Comparison of ENCODE assay signal across 26 mouse cellular contexts in the genomic region with DNA sequence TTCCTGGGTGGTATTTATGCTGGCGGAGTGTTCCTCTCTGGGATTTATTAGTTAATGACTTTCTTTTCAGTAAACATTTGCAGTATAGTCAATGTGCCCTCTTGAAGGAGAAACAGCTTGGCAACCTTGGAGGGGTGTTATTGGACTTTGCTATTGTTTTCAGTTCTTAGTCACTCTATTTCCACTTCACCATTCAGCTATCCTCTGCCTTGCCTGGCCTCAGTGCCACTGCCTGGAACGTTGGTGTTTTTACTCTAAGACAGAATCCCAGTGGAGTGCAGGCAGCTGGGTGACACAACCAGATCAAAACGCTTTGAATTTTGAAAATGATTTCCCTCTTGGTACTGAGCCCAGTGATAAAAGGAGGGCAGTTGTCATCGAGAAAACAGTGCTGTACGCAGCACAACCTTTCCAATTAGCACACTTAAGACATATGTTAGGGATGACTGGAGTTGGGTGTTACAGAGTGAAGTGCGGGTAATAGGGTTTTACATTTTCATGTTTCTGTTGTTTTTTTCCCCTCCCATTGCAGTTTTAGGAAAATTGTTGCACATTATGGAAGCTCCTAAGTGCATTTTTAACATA.
DNase-seq lines count a peak whose midpoint lies in the region; ATAC-seq and TF ChIP-seq lines count a peak whose summit lies in the region.
"Had no signal": no experiment of that assay in that cellular context is flagged by ENCODE, and none has a peak within 500 bp of the region (broad histone marks: within the 10 kb centered on the region; RNA-seq: fewer than 3 reads in every experiment).

No protein-coding gene starts in this region.

- H3K27me3 ChIP-seq in forebrain, postnatal 0 days (ENCODE audit: insufficient read depth, low read length): peaks cover 6% of the 10 kb centered on the region; the same call in 1 of the 2 replicates
- peaks cover 7% of the 10 kb centered on the region; the same call in 1 of the 2 replicates for H3K27me3 ChIP-seq in forebrain, embryonic 15.5 days
- no peaks in the 10 kb centered on the region for H3K27me3 ChIP-seq in lung, embryonic 14.5 days (ENCODE audit: insufficient read depth, low read length)
- no peaks in the 10 kb centered on the region for H3K27me3 ChIP-seq in stomach, embryonic 15.5 days (replicated peaks)
- H3K27me3 ChIP-seq in stomach, postnatal 0 days (ENCODE audit: control insufficient read depth, insufficient read depth, low read length): no peaks in the 10 kb centered on the region
- H3K27me3 ChIP-seq: heart, embryonic 12.5 days; intestine, embryonic 15.5 days; liver, embryonic 12.5 days; midbrain, embryonic 12.5 days; Patski had no signal

- DNase-seq in forebrain, postnatal 0 days: peak; percentile 31
- DNase-seq in lung, embryonic 14.5 days: peak; percentile 65
- no peak for DNase-seq in lung, adult 18-20 months
- no peak for DNase-seq in stomach, postnatal 0 days (ENCODE audit: low spot score)
- no peak for DNase-seq in cerebellum, postnatal 25 days
- DNase-seq: adrenal gland, adult 2 months; cerebellum, adult 18-20 months; gastrocnemius, postnatal 10 days; kidney, adult 8-10 months; kidney, postnatal 14 days; layer of hippocampus, postnatal 36 days; lung, adult 2 months; right cerebral cortex, postnatal 14 days; thymus, postnatal 25 days had no signal

- TF ChIP-seq EP300 in stomach, postnatal 0 days (optimal IDR thresholded peaks at IDR 0.05): no peak

- H3K9ac ChIP-seq in forebrain, postnatal 0 days: no peak overlapping the region
- no peak overlapping the region for H3K9ac ChIP-seq in forebrain, embryonic 15.5 days (replicated peaks)
- no peak overlapping the region for H3K9ac ChIP-seq in lung, embryonic 14.5 days
- H3K9ac ChIP-seq in stomach, embryonic 15.5 days: no peak overlapping the region
- H3K9ac ChIP-seq in stomach, postnatal 0 days (ENCODE audit: low read length): no peak overlapping the region
- H3K9ac ChIP-seq: heart, embryonic 12.5 days; intestine, embryonic 15.5 days; limb, embryonic 12.5 days; liver, embryonic 12.5 days; midbrain, embryonic 12.5 days had no signal

- no peaks in the 10 kb centered on the region for H3K4me1 ChIP-seq in forebrain, postnatal 0 days (ENCODE audit: insufficient read depth)
- H3K4me1 ChIP-seq in forebrain, embryonic 15.5 days: peaks cover 12% of the 10 kb centered on the region
- peaks cover 10% of the 10 kb centered on the region; the same call in 1 of the 2 replicates for H3K4me1 ChIP-seq in lung, embryonic 14.5 days (ENCODE audit: insufficient read depth)
- no peaks in the 10 kb centered on the region for H3K4me1 ChIP-seq in stomach, embryonic 15.5 days
- H3K4me1 ChIP-seq in stomach, postnatal 0 days (replicated peaks; ENCODE audit: control insufficient read depth, insufficient read depth): no peaks in the 10 kb centered on the region
- H3K4me1 ChIP-seq: heart, embryonic 12.5 days; hindbrain, embryonic 10.5 days; liver, embryonic 12.5 days; midbrain, embryonic 12.5 days had no signal

- H3K36me3 ChIP-seq in forebrain, postnatal 0 days (ENCODE audit: insufficient read depth): no peaks in the 10 kb centered on the region
- H3K36me3 ChIP-seq in forebrain, embryonic 15.5 days: no peaks in the 10 kb centered on the region
- H3K36me3 ChIP-seq in lung, embryonic 14.5 days (ENCODE audit: insufficient read depth): no peaks in the 10 kb centered on the region
- no peaks in the 10 kb centered on the region for H3K36me3 ChIP-seq in stomach, embryonic 15.5 days
- H3K36me3 ChIP-seq in stomach, postnatal 0 days (ENCODE audit: control insufficient read depth, insufficient read depth, low read length): no peaks in the 10 kb centered on the region
- H3K36me3 ChIP-seq: heart, embryonic 12.5 days; hindbrain, embryonic 10.5 days; intestine, embryonic 15.5 days; limb, embryonic 12.5 days; liver, embryonic 12.5 days; midbrain, embryonic 12.5 days had no signal

- no peaks in the 10 kb centered on the region for H3K9me3 ChIP-seq in forebrain, postnatal 0 days (ENCODE audit: low read length)
- no peaks in the 10 kb centered on the region for H3K9me3 ChIP-seq in forebrain, embryonic 15.5 days
- no peaks in the 10 kb centered on the region for H3K9me3 ChIP-seq in lung, embryonic 14.5 days (ENCODE audit: low read depth, low read length)
- H3K9me3 ChIP-seq in stomach, embryonic 15.5 days: no peaks in the 10 kb centered on the region
- no peaks in the 10 kb centered on the region for H3K9me3 ChIP-seq in stomach, postnatal 0 days (ENCODE audit: control insufficient read depth, low read length)
- H3K9me3 ChIP-seq: heart, embryonic 12.5 days; intestine, embryonic 15.5 days; liver, embryonic 12.5 days; midbrain, embryonic 12.5 days had no signal

- H3K4me2 ChIP-seq in forebrain, postnatal 0 days (ENCODE audit: low read depth): no peak overlapping the region
- no peak overlapping the region for H3K4me2 ChIP-seq in forebrain, embryonic 15.5 days (replicated peaks)
- peak overlapping the region; percentile 5; the same call in 1 of the 2 replicates for H3K4me2 ChIP-seq in lung, embryonic 14.5 days
- H3K4me2 ChIP-seq in stomach, embryonic 15.5 days: no peak overlapping the region
- H3K4me2 ChIP-seq in stomach, postnatal 0 days (replicated peaks; ENCODE audit: low read depth): no peak overlapping the region
- H3K4me2 ChIP-seq: heart, embryonic 12.5 days; intestine, embryonic 15.5 days; limb, embryonic 12.5 days; liver, embryonic 12.5 days; midbrain, embryonic 12.5 days had no signal

- H3K27ac ChIP-seq in forebrain, postnatal 0 days (ENCODE audit: low read depth, low read length): no peak overlapping the region
- H3K27ac ChIP-seq in forebrain, embryonic 15.5 days (replicated peaks): no peak overlapping the region
- H3K27ac ChIP-seq in lung, embryonic 14.5 days (ENCODE audit: low read depth): peak overlapping the region; percentile 21; the same call in 1 of the 2 replicates
- peak overlapping the region; percentile 1; the same call in 1 of the 2 replicates for H3K27ac ChIP-seq in stomach, embryonic 15.5 days
- H3K27ac ChIP-seq in stomach, postnatal 0 days (replicated peaks): no peak overlapping the region
- H3K27ac ChIP-seq: hindbrain, embryonic 10.5 days; intestine, embryonic 15.5 days; layer of hippocampus, adult 2 months; limb, embryonic 12.5 days; liver, embryonic 12.5 days; midbrain, embryonic 12.5 days had no signal

- H3K4me3 ChIP-seq in forebrain, postnatal 0 days (ENCODE audit: low read depth, low read length): no peak overlapping the region
- H3K4me3 ChIP-seq in forebrain, embryonic 15.5 days: no peak overlapping the region
- no peak overlapping the region for H3K4me3 ChIP-seq in lung, embryonic 14.5 days (ENCODE audit: low read depth, low read length)
- no peak overlapping the region for H3K4me3 ChIP-seq in stomach, embryonic 15.5 days (replicated peaks)
- no peak overlapping the region for H3K4me3 ChIP-seq in stomach, postnatal 0 days (ENCODE audit: low read depth, low read length)
- H3K4me3 ChIP-seq: erythroblast, embryonic 14.5 days; heart, embryonic 12.5 days; hindbrain, embryonic 10.5 days; intestine, embryonic 15.5 days; layer of hippocampus, adult 2 months; limb, embryonic 12.5 days; liver, embryonic 12.5 days; midbrain, embryonic 12.5 days had no signal

- ATAC-seq in forebrain, postnatal 0 days: peak; percentile 58
- no peak for ATAC-seq in forebrain, embryonic 15.5 days (replicated peaks)
- ATAC-seq in lung, embryonic 14.5 days (ENCODE audit: insufficient read depth): peak; percentile 56
- ATAC-seq in stomach, embryonic 15.5 days (ENCODE audit: insufficient read depth, low FRiP score, low read depth): no peak
- ATAC-seq in stomach, postnatal 0 days (ENCODE audit: low FRiP score, low TSS enrichment): no peak
- ATAC-seq: hindbrain, embryonic 16.5 days; intestine, embryonic 15.5 days; liver, embryonic 12.5 days; Patski had no signal

- 37% methylated on average over 6 of the region's 6 CpGs for WGBS in forebrain, postnatal 0 days
- 50% methylated on average over 6 of the region's 6 CpGs for WGBS in forebrain, embryonic 15.5 days
- 37% methylated on average over 6 of the region's 6 CpGs for WGBS in lung, embryonic 14.5 days
- 55% methylated on average over 6 of the region's 6 CpGs for WGBS in stomach, embryonic 15.5 days
- 54% methylated on average over 6 of the region's 6 CpGs for WGBS in stomach, postnatal 0 days

- no peak for TF ChIP-seq CTCF in forebrain, postnatal 0 days (IDR thresholded peaks at IDR 0.05; ENCODE audit: low read depth)
- TF ChIP-seq CTCF in lung, embryonic 14.5 days (IDR thresholded peaks at IDR 0.05; ENCODE audit: low read depth): no peak
- no peak for TF ChIP-seq CTCF in stomach, postnatal 0 days (IDR thresholded peaks at IDR 0.05; ENCODE audit: low read depth)

Comparison
In these comparisons a context has a peak if more than half of its experiments do, and no peak if none do; other contexts are left out.
1. ATAC-seq: peak in forebrain, postnatal 0 days (single experiment) and lung, embryonic 14.5 days (single experiment); none in forebrain, embryonic 15.5 days (single experiment), stomach, embryonic 15.5 days (single experiment) and stomach, postnatal 0 days (single experiment).
2. DNase-seq: peak in forebrain, postnatal 0 days (single experiment) and lung, embryonic 14.5 days (single experiment); none in lung, adult 18-20 months (0 of 2), stomach, postnatal 0 days (single experiment) and cerebellum, postnatal 25 days (0 of 2).
3. H3K27ac ChIP-seq: peak in lung, embryonic 14.5 days (single experiment) and stomach, embryonic 15.5 days (single experiment); none in forebrain, postnatal 0 days (single experiment), forebrain, embryonic 15.5 days (single experiment) and stomach, postnatal 0 days (single experiment).